Mouse (Mus musculus) C2C12 (cell line): ENCODE measurements around the gene Ctnnbl1.

Experiments used
- CEBPB ChIP-seq: IDR thresholded peaks from one replicate; pipeline ENCODE4 v1.6.1; 2011; ENCODE audit warnings: low read depth, mild to moderate bottlenecking, control low read depth, moderate library complexity
- CTCF ChIP-seq: IDR thresholded peaks from one replicate; pipeline ENCODE4 v1.5.1; 2011; ENCODE audit not compliant: control insufficient read depth, insufficient read depth, insufficient read length
- FOSL1 ChIP-seq: IDR thresholded peaks from one replicate; pipeline ENCODE4 v1.8.0; 2011; ENCODE audit warnings: mild to moderate bottlenecking, low read length; ENCODE audit not compliant: poor library complexity, insufficient read depth, severe bottlenecking
- MAX ChIP-seq: IDR thresholded peaks from one replicate; pipeline ENCODE4 v1.6.1; 2011; ENCODE audit warnings: mild to moderate bottlenecking, control low read depth
- MYOG ChIP-seq: IDR thresholded peaks from one replicate; pipeline ENCODE4 v1.6.1; 2011; ENCODE audit not compliant: control insufficient read depth, insufficient read length; ENCODE audit errors: extremely low read depth
- USF1 ChIP-seq: IDR thresholded peaks from one replicate; pipeline ENCODE4 v1.6.1; 2011; ENCODE audit warnings: low read depth, mild to moderate bottlenecking, control low read depth, moderate library complexity

DNA sequence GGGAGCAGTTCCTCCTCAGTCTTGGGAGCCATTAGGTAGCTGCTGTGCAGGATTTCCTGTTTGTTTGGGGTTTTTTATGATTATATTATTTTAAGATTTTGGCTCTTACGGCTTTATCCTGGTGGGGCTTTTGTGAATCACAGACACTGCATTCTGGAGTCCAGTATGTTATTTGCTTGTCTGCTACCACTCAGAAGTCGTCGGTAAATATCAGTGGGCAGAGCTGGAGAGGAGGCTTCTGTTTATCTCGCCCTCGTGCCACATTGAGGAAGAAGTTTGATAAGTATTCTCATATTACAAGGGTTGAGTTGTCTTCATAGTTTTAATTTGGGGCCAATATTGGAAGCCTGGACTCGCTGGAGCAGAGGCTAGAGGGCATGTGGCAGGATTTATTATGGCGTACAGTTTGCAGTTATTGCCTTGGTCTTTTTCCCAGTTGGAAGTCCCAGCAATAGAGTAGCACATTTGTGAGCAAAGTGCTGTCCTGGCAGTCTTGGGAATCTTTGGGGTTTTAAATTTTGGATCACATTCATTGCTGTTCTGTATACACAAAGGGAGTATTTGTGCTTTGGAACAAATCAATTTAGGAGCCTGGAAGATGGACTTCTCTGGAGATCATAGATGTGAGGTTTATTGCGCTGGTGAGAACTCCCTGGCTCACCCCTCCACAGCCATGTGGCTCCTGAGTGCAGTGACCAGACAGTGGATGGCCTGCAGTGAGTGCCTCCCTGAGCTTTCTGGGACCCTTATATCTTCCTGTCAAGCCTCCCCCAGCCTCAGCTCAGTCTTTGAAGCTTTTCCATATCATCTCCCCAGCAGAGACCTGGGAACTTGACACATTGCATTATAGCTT, 64.5 kb downstream of the Ctnnbl1 start:
- TF ChIP-seq CTCF (no peak), CEBPB (no peak), USF1 (no peak), MAX (no peak), MYOG (no peak), FOSL1 (no peak)
